Mouse (Mus musculus) c-Kit-positive CD71-positive TER-119-positive erythroid progenitor cells, embryonic 14.5 days (primary cell): ENCODE results near the gene Slc39a11.
A peak's percentile ranks its signal among the peaks of the same experiment; 100 is the strongest.

ENCODE experiments used
- DNase-seq: peaks from one replicate; pipeline ENCODE4 v3.0.0-alpha.2; 2013; ENCODE audit warnings: low spot score

Slc39a11 gene

GRCm38 (mm10) chr11:113338581-113338980 lies 311.3 kb downstream of the Slc39a11 start:
- DNase-seq: no peak

DNA sequence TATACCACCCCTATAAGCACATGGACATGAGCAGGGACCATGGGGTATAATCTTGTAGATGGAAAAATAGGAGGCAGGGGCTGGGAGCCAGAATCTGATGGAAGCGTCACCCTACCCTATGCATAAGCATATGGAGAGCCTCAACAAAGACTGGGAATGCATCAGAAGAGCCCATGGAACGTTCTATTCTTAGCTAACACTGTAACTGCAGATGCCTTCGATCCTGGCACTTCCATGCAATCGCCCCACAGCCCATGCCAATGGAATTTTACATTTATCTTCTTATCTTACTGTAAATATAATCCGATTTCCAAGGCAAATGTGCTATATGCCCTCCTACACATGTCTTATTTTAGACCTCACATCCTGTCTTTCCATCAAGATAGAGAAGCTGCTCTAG lies 314.2 kb downstream of the Slc39a11 start:
- DNase-seq: no peak

GRCm38 (mm10) chr11:113334444-113334881 lies 315.4 kb downstream of the Slc39a11 start:
- DNase-seq: no peak

- no peak for DNase-seq
Observed at GRCm38 (mm10) chr11:113333535-113333934, 316.3 kb downstream of the Slc39a11 start.

DNA sequence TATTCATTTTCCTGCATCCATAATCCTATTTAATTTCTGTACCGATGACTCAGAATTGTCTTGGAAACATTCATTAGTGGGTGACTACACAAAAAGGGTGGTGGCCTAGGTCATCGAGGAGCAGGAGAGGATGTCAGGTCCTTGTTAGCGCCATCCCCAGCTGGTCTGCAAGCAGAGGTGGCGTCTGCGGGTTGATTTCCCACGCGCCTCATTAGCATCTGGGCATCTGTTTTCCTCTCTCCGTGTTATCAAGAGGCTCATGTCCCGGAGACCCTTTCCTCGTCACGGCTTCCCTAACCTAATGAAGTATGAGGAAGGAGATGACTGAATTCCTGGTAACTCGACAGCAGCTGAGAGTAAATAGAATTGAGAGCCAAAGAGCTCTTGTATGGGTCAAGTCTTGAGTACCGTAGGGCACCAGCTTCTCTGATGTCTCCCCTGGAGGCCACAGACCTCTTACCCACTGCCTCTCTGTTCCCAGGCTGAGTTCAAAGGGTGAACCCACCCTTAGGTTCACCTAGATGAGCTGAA lies 319.8 kb downstream of the Slc39a11 start:
- no peak for DNase-seq

GRCm38 (mm10) chr11:113327499-113328062 lies 322.3 kb downstream of the Slc39a11 start:
- DNase-seq: no peak

GRCm38 (mm10) chr11:113326387-113327011 lies 323.4 kb downstream of the Slc39a11 start:
- DNase-seq: no peak

DNA sequence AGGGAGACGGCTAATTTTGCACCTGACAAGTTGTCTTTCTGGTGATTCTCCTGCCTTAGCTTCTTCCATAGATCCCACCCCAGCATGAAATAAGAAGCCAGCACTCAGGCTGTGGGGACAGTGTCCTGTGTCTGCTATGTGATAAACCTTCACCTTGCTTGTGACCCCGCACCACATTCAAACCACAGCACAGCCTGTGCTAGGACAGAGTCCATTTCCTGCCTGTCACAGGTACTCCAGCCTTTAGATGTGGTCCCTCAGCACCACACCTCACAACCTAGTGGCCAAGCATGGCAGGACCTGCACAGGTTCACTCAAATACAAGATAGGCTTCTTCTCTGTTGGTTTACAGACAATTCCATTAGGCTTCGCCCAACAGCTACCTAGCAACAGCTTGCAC lies 328.3 kb downstream of the Slc39a11 start:
- DNase-seq: no peak

DNA sequence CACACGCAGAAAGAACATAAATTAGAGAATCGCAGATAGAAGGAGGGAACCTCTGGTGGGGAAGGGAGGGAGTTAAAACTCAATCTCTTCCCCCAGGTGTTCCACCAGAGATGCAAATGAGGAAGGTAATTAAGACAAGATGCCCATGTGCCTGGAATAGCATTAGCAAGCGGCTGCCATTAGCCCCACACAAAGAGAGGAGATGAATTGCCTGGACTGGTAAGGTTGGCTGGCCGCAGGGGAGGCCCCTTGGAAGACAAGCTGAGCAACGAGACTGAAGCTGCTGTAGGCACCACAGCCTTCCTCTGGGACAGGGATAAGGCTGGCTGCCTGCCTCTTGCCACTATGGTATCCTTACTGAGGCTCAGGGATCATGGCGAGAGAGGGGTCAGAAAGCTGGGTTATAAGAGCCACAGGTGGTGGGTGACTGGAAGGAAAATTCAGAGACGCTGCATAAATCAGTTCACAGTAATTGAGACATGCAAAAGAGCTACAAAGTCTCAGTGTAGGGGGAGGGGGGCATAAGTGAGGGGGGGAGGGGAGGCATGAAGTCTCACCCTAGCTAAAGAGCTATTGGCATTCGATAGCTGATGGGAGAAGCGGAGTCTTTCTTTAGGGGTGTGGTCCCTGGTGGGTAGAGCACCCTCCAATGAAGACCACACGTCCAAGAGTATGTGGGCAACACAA lies 340.5 kb downstream of the Slc39a11 start:
- no peak for DNase-seq

DNA sequence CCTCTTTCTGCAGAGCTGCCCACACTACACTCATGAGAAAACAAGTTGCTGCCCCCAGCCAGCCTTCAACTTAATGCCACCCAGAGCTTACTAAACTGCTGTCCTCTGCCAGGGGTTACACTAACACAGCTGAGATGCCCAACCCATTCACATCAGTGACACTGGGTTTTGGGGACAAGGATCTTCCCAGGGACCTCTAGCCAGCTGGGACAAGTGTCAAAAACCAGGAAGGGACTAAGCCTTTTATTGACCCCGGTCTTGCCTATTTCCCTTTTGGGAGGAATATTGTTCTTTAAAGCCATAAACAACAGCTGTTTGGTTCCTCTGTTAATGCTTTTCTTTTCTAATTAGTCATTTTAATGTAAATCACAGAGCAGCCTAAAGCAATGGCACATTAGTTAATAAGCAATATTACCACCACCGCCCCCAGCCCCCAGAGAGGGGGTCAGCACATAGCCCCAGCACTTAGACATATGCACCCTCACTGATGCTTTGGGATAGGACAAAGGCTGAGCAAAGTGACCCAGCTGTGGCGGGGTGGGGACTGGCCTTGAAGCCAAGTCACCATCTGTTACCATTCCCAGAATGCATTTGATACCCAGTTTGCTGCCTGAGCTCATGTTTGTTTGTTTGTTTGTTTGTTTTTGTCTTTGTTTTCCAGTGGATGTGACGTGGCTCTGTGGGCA lies 341.5 kb downstream of the Slc39a11 start:
- DNase-seq: no peak

GRCm38 (mm10) chr11:113303204-113303603 lies 346.7 kb downstream of the Slc39a11 start:
- no peak for DNase-seq

- DNase-seq: no peak
Observed at GRCm38 (mm10) chr11:113299492-113299891, 350.4 kb downstream of the Slc39a11 start.

- DNase-seq: peak; percentile 22
Observed at GRCm38 (mm10) chr11:113297765-113298164, 352.1 kb downstream of the Slc39a11 start.

DNA sequence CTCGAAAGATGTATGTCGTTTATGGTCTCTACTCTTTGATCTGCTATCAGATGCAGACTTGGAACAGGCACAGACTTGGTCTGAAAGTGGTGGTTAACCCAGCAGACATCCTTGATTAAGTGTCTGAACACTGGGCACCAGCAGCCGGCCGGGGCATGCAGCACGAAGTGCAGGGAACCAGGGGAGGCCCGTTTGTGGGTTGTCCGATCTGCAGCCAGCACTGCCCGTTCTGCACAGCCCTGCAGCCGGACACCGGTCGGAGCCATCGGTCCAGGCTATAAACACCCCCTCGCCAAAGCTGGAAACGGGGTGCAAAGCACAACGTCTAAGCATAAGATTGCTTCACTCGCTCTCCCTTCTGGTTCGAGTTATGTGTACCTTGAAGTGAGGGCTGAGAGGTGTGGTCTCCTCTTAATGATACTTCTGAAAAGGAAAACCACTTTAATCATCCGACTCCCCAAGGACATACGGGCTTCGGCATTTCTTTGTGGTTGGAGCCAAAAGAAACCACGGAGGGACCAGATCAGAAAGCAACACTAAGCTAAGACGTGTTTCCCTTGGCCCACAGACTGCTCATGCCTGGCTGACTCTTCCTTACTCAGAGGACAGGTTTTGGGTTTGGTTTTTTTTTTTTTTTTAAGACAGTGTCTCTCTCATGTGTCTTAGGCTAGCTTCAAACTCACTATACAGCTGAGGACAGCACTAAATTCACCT lies 352.8 kb downstream of the Slc39a11 start:
- no peak for DNase-seq

DNA sequence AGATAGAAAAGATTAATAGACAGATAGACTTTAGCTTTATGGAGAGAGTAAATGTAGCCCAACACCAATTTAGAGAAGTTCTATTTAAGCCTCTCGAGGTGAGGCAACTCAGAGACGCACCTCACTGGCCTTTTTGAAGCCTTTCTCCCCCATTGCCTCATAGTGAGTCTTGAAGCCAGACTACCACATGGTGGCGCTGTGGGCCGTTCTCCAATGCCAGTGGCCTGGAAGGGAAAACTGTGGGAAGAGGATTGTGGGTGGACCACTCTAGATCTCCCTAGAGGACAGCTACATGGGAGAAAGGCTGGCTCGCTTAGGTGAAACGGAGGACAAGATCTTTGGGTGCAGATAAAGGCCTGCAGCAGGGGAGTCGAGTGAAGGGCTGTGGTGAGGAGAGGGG lies 353.7 kb downstream of the Slc39a11 start:
- peak; percentile 6 for DNase-seq

- no peak for DNase-seq
Observed at GRCm38 (mm10) chr11:113294518-113294917, 355.4 kb downstream of the Slc39a11 start.

- DNase-seq: no peak
Observed at GRCm38 (mm10) chr11:113292906-113293614, 356.8 kb downstream of the Slc39a11 start.

GRCm38 (mm10) chr11:113291781-113292714 lies 357.8 kb downstream of the Slc39a11 start:
- no peak for DNase-seq

- DNase-seq: no peak
Observed at GRCm38 (mm10) chr11:113290911-113291310, 359.0 kb downstream of the Slc39a11 start.
